Mouse (Mus musculus) CH12.LX (cell line): Measurements from ENCODE around the gene Gm6408.

Source experiments
- CHD1 ChIP-seq: IDR thresholded peaks from 2 replicates; pipeline ENCODE4 v1.6.1; 2012; ENCODE audit warnings: low read depth, low read length, improper control_type of control experiment, inconsistent platforms
- CTCF ChIP-seq, 2 experiments: IDR thresholded peaks in 1 of 2; conservative IDR thresholded peaks in 1 of 2; 2 replicates each; pipeline ENCODE4 v1.5.1; 2011 to 2012; ENCODE audit warnings: low read depth in 2 of 2, low read length in 2 of 2, improper control_type of control experiment in 1 of 2, inconsistent platforms in 1 of 2, mild to moderate bottlenecking in 1 of 2, moderate library complexity in 1 of 2
- E2F4 ChIP-seq: IDR thresholded peaks from 2 replicates; pipeline ENCODE4 v1.6.1; 2011; ENCODE audit warnings: low read depth, low read length, improper control_type of control experiment; ENCODE audit not compliant: insufficient replicate concordance
- ELF1 ChIP-seq: IDR thresholded peaks from 2 replicates; pipeline ENCODE4 v1.6.1; 2014; ENCODE audit warnings: low read depth, mild to moderate bottlenecking, inconsistent platforms, low read length, improper control_type of control experiment
- IRF4 ChIP-seq: IDR thresholded peaks from 2 replicates; pipeline ENCODE4 v1.6.1; 2014; ENCODE audit warnings: low read depth, mild to moderate bottlenecking, inconsistent platforms, low read length, improper control_type of control experiment
- KAT2A ChIP-seq: IDR thresholded peaks from 2 replicates; pipeline ENCODE4 v1.6.1; 2012; ENCODE audit warnings: low read length, improper control_type of control experiment, inconsistent platforms; ENCODE audit not compliant: insufficient replicate concordance
- MAX ChIP-seq: IDR thresholded peaks from 2 replicates; pipeline ENCODE4 v1.6.1; 2011; ENCODE audit warnings: low read length, improper control_type of control experiment
- MXI1 ChIP-seq: IDR thresholded peaks from 2 replicates; pipeline ENCODE4 v1.6.1; 2011; ENCODE audit warnings: mild to moderate bottlenecking, low read depth, low read length, improper control_type of control experiment
- NELFE ChIP-seq: IDR thresholded peaks from 2 replicates; pipeline ENCODE4 v1.6.1; 2011; ENCODE audit warnings: low read depth, low read length, improper control_type of control experiment
- NRF1 ChIP-seq: IDR thresholded peaks from 2 replicates; pipeline ENCODE4 v1.6.1; 2014; ENCODE audit warnings: low read depth, mild to moderate bottlenecking, inconsistent platforms, low read length, improper control_type of control experiment, moderate library complexity
- POLR2A ChIP-seq: IDR thresholded peaks from 2 replicates; pipeline ENCODE4 v1.6.1; 2011; ENCODE audit warnings: low read depth, mild to moderate bottlenecking, improper control_type of control experiment, low read length
- ZC3H11A ChIP-seq: IDR thresholded peaks from 2 replicates; pipeline ENCODE4 v1.6.1; 2012; ENCODE audit warnings: low read depth, mild to moderate bottlenecking, inconsistent platforms, low read length, improper control_type of control experiment
- ZKSCAN1 ChIP-seq: IDR thresholded peaks from 2 replicates; pipeline ENCODE4 v1.6.1; 2012; ENCODE audit warnings: low read depth, inconsistent platforms, low read length, improper control_type of control experiment, borderline replicate concordance
- ZNF384 ChIP-seq: IDR thresholded peaks from 2 replicates; pipeline ENCODE4 v1.6.1; 2012; ENCODE audit warnings: low read depth, low read length, improper control_type of control experiment, inconsistent platforms

- no peak for TF ChIP-seq CTCF (conservative IDR thresholded peaks at IDR 0.05 in 1 of 2, IDR thresholded peaks at IDR 0.05 in 1 of 2; ENCODE audit: low read depth in 2 of 2, low read length in 2 of 2)
- no peak for TF ChIP-seq KAT2A
- TF ChIP-seq MAX, result no peak
- no peak for TF ChIP-seq E2F4
- TF ChIP-seq ZKSCAN1, result no peak
- no peak for TF ChIP-seq NELFE
- no peak for TF ChIP-seq POLR2A
- no peak for TF ChIP-seq ZC3H11A
- TF ChIP-seq ZNF384, result no peak
- no peak for TF ChIP-seq NRF1
- TF ChIP-seq CHD1, result no peak
- TF ChIP-seq ELF1, result no peak
- TF ChIP-seq IRF4, result no peak
- TF ChIP-seq MXI1, result no peak
Measured at GRCm38 (mm10) chr5:146468311-146468710, 13.5 kb upstream of the Gm6408 start.
